In genomic region chr11:32357686-32358085, GRCm38 (mm10) we compare ENCODE assay signal across 8 mouse cellular contexts. TPM values are rescaled to one million over a fixed set of nuclear protein-coding genes. Genes with fewer than 3 reads are reported as not detected.
DNase-seq lines count a peak whose midpoint lies in the region; ATAC-seq and TF ChIP-seq lines count a peak whose summit lies in the region.

No protein-coding gene starts in this region.

- in situ Hi-C loops in CH12.LX (cut with MboI; ENCODE audit: low pct_ligation_motif_present, low pct_unique_long_range_greater_than_20kb, low sequenced_read_pairs): no loop called here

- whole genome bisulfite sequencing in forebrain, embryonic 12.5 days: 72% methylated on average over 9 of the region's 9 CpGs
- 64% methylated on average over 9 of the region's 9 CpGs for WGBS in forebrain, embryonic 10.5 days

- no peak for TF ChIP-seq EP300 in CH12.LX (IDR thresholded peaks at IDR 0.05; ENCODE audit: low read length)

- H3K4me2 ChIP-seq in forebrain, embryonic 12.5 days: no peak overlapping the region
- no peak overlapping the region for H3K4me2 ChIP-seq in CH12.LX (ENCODE audit: insufficient read depth, low read depth, poor library complexity, severe bottlenecking)

- H3K27ac ChIP-seq in forebrain, embryonic 12.5 days: no peak overlapping the region
- H3K27ac ChIP-seq in forebrain, embryonic 10.5 days: no peak overlapping the region
- no peak overlapping the region for H3K27ac ChIP-seq in CH12.LX (ENCODE audit: insufficient read depth, low read depth)

- H3K79me2 ChIP-seq in CH12.LX (replicated peaks; ENCODE audit: control insufficient read depth, extremely low read depth, insufficient read depth, poor library complexity, severe bottlenecking): no peaks in the 10 kb centered on the region

- dilution Hi-C loops in CH12.LX (cut with MboI; ENCODE audit: extremely low pct_ligation_motif_present, extremely low pct_unique_long_range_greater_than_20kb, low sequenced_read_pairs): no loop called here

- H3K4me1 ChIP-seq in forebrain, embryonic 12.5 days: peaks cover 9% of the 10 kb centered on the region
- peaks cover 15% of the 10 kb centered on the region for H3K4me1 ChIP-seq in forebrain, embryonic 10.5 days
- H3K4me1 ChIP-seq in CH12.LX (ENCODE audit: control insufficient read depth in 1 of 2, insufficient read depth in 2 of 2): peaks cover 16 to 33% of the 10 kb centered on the region in 2 experiments

- TF ChIP-seq POLR2A in CH12.LX (IDR thresholded peaks at IDR 0.05; ENCODE audit: low read depth, low read length): no peak

- H3K27me3 ChIP-seq in forebrain, embryonic 12.5 days: no peaks in the 10 kb centered on the region
- no peaks in the 10 kb centered on the region for H3K27me3 ChIP-seq in forebrain, embryonic 10.5 days (ENCODE audit: poor library complexity, severe bottlenecking)
- H3K27me3 ChIP-seq in CH12.LX (replicated peaks): no peaks in the 10 kb centered on the region

- peak; percentile 34; the same call in 1 of the 2 replicates for ATAC-seq in forebrain, embryonic 12.5 days (ENCODE audit: low FRiP score)

- H3K4me3 ChIP-seq in forebrain, embryonic 12.5 days (replicated peaks): no peak overlapping the region
- H3K4me3 ChIP-seq in forebrain, embryonic 10.5 days: no peak overlapping the region
- H3K4me3 ChIP-seq in CH12.LX (replicated peaks in 1 of 3; ENCODE audit: low read depth in 2 of 3, low read length in 2 of 3, poor library complexity in 1 of 3): no peak overlapping the region

- no peak for TF ChIP-seq CTCF in CH12.LX (conservative IDR thresholded peaks at IDR 0.05 in 1 of 2, IDR thresholded peaks at IDR 0.05 in 1 of 2; ENCODE audit: low read depth in 2 of 2, low read length in 2 of 2)

- H3K9ac ChIP-seq in forebrain, embryonic 12.5 days: no peak overlapping the region; the same call in 1 of the 2 replicates
- H3K9ac ChIP-seq in CH12.LX (ENCODE audit: insufficient read depth, low read depth): no peak overlapping the region

- DNase-seq in forebrain, embryonic 10.5 days (ENCODE audit: extremely low spot score, low spot score): no peak
- DNase-seq in CH12.LX (ENCODE audit: extremely low read depth): peak; percentile 19
- peak; percentile 94 for DNase-seq in gastrocnemius, postnatal 14 days
- DNase-seq in lung, adult 18-20 months: peak; percentile 80 to 82
- peak; percentile 91 for DNase-seq in skeletal muscle tissue, adult 2 months (ENCODE audit: low read depth, low spot score)
- no peak for DNase-seq in embryo, embryonic 9.5 days (ENCODE audit: extremely low spot score)
- no peak for DNase-seq in layer of hippocampus, postnatal 36 days

- H3K36me3 ChIP-seq in forebrain, embryonic 12.5 days (replicated peaks): peaks cover 22% of the 10 kb centered on the region
- H3K36me3 ChIP-seq in forebrain, embryonic 10.5 days (replicated peaks): peaks cover 62% of the 10 kb centered on the region
- peaks cover 0 to 45% of the 10 kb centered on the region in 2 experiments for H3K36me3 ChIP-seq in CH12.LX (replicated peaks in 1 of 2; ENCODE audit: control insufficient read depth in 1 of 2, insufficient read depth in 1 of 2, low read length in 1 of 2)

- no peak for TF ChIP-seq RAD21 in CH12.LX (IDR thresholded peaks at IDR 0.05; ENCODE audit: low read depth, low read length)

- H3K9me3 ChIP-seq in forebrain, embryonic 12.5 days: no peaks in the 10 kb centered on the region
- no peaks in the 10 kb centered on the region for H3K9me3 ChIP-seq in forebrain, embryonic 10.5 days
- no peaks in the 10 kb centered on the region for H3K9me3 ChIP-seq in CH12.LX (replicated peaks; ENCODE audit: low read length)

- intact Hi-C loops in gastrocnemius, postnatal 14 days (cut with DNase I; ENCODE audit: low total_unique reads): no loop called here

TF ChIP-seq in CH12.LX, 34 proteins besides CTCF, POLR2A, EP300 and RAD21:
- TF ChIP-seq POLR2AphosphoS2 (IDR thresholded peaks at IDR 0.05; ENCODE audit: low read depth, low read length): no peak
- no peak for TF ChIP-seq MXI1 (IDR thresholded peaks at IDR 0.05; ENCODE audit: low read depth, low read length)
- TF ChIP-seq TCF12 (IDR thresholded peaks at IDR 0.05; ENCODE audit: low read depth, low read length): 0 out of 2 replicates have a peak, but pooled peaks have one; percentile 11
- no peak for TF ChIP-seq TBP (conservative IDR thresholded peaks at IDR 0.05; ENCODE audit: low read depth, low read length)

RNA-seq across cellular contexts. Expression of gene Sh3pxd2b, which starts 10.1 kb away (rescaled TPM):
- 25.2 and 26.0 TPM in 2 replicates for polyA plus RNA-seq in forebrain, embryonic 12.5 days (2016; fragmentation: Nextera tagmentation; extraction: Ambion mirVana)
- polyA plus RNA-seq in forebrain, embryonic 10.5 days (2016; fragmentation: Nextera tagmentation; extraction: Ambion mirVana): 23.0 and 23.4 TPM in 2 replicates
- total RNA-seq in CH12.LX (2012; rRNA removed) (5.3 and 6.7 TPM in 2 replicates), CH12.LX (2014; rRNA removed) (1.7 and 2.4 TPM in 2 replicates)
- 11.3 and 13.2 TPM in 2 replicates for polyA plus RNA-seq in CH12.LX (2012; ENCODE audit: insufficient read length, low read depth)
- 10 to 100 TPM; 15.1 to 16.8 TPM for total RNA-seq in gastrocnemius, postnatal 14 days (2021)
- 10 to 100 TPM; 10.5 to 12.6 TPM for total RNA-seq in layer of hippocampus, postnatal 36 days (2021)

RNA-seq across cellular contexts. Expression of gene Hbq1a, which starts 57.8 kb away (rescaled TPM):
- 0.73 TPM in 1 of 2 replicates, not detected in the other for polyA plus RNA-seq in forebrain, embryonic 12.5 days (2016; fragmentation: Nextera tagmentation; extraction: Ambion mirVana)
- polyA plus RNA-seq in forebrain, embryonic 10.5 days (2016; fragmentation: Nextera tagmentation; extraction: Ambion mirVana): not detected in 2 replicates
- not detected in 2 replicates for total RNA-seq in CH12.LX (2012; rRNA removed)
- not detected in 2 replicates for total RNA-seq in CH12.LX (2014; rRNA removed)
- not detected in 2 replicates for polyA plus RNA-seq in CH12.LX (2012; ENCODE audit: insufficient read length, low read depth)
- total RNA-seq in gastrocnemius, postnatal 14 days (2021): not detected
- 1 to 10 TPM in 1 of 2 experiments, not detected in 1; 1.4 TPM for total RNA-seq in layer of hippocampus, postnatal 36 days (2021)

Comparison
In these comparisons a context has a peak if more than half of its experiments do, and no peak if none do; other contexts are left out.
1. DNase-seq: peak in CH12.LX (single experiment), gastrocnemius, postnatal 14 days (single experiment), lung, adult 18-20 months (2 of 2) and skeletal muscle tissue, adult 2 months (single experiment); none in forebrain, embryonic 10.5 days (single experiment), embryo, embryonic 9.5 days (single experiment) and layer of hippocampus, postnatal 36 days (0 of 2).